Mouse (Mus musculus) hindbrain, embryonic 10.5 days (tissue): ENCODE data around the gene Vasn. TPM values are rescaled to one million over a fixed set of nuclear protein-coding genes. Genes with fewer than 3 reads are reported as not detected.
A peak's percentile ranks its signal among the peaks of the same experiment; 100 is the strongest.

ENCODE experiments used
- DNase-seq: peaks from one replicate; pipeline ENCODE4 v3.0.0-alpha.2; 2017; ENCODE audit warnings: low spot score
- H3K27ac ChIP-seq: fragments of 300-500 bp; sonication (generic); 2 replicates; pipeline ENCODE4 v1.5.1; 2016; ENCODE audit warnings: mild to moderate bottlenecking, moderate library complexity
- H3K27me3 ChIP-seq: fragments of 300-500 bp; sonication (generic); 2 replicates; pipeline ENCODE4 v1.6.1; 2016; ENCODE audit warnings: mild to moderate bottlenecking; ENCODE audit not compliant: poor library complexity, insufficient read depth, severe bottlenecking
- H3K36me3 ChIP-seq: fragments of 300-500 bp; sonication (generic); 2 replicates; pipeline ENCODE4 v1.6.1; 2016; ENCODE audit warnings: mild to moderate bottlenecking, moderate library complexity
- H3K4me1 ChIP-seq: fragments of 300-500 bp; sonication (generic); replicated peaks from 2 replicates; pipeline ENCODE4 v1.6.1; 2016; ENCODE audit warnings: mild to moderate bottlenecking
- H3K4me3 ChIP-seq: fragments of 300-500 bp; sonication (generic); 2 replicates; pipeline ENCODE4 v1.5.1; 2016; ENCODE audit warnings: mild to moderate bottlenecking, moderate library complexity
- H3K9me3 ChIP-seq: fragments of 300-500 bp; sonication (generic); 2 replicates; pipeline ENCODE4 v1.6.1; 2016; ENCODE audit warnings: mild to moderate bottlenecking, moderate library complexity
- WGBS: fragments of 180-500 bp; shearing (Covaris S2); methylation state at CpG from one replicate; pipeline ENCODE4 v1.1.7; 2016; 5-methylcytosine and 5-hydroxymethylcytosine counted together
- polyA plus RNA-seq: library from polyadenylated mRNA; unstranded; fragments of >200 nt; fragmentation: Nextera tagmentation; extraction: Ambion mirVana; gene quantifications from 2 replicates; pipeline ENCODE4 v1.2.1, GENCODE M21; 2016

Vasn gene
- polyA plus RNA-seq, 1 experiment from 2014 or later: 12.6 TPM

GRCm38 (mm10) chr16:4599616-4600015 lies 40.1 kb upstream of the Vasn start:
- peaks cover 2% of the 10 kb centered on the region; the same call in 1 of the 2 replicates for H3K36me3 ChIP-seq
- DNase-seq: no peak
- 81% methylated on average over 3 of the region's 3 CpGs for WGBS
- peaks cover 98% of the 10 kb centered on the region for H3K4me1 ChIP-seq
- no peaks in the 10 kb centered on the region for H3K9me3 ChIP-seq
- H3K27me3 ChIP-seq: no peaks in the 10 kb centered on the region
- H3K27ac ChIP-seq: peak overlapping the region; percentile 99
- H3K4me3 ChIP-seq: peak overlapping the region; percentile 90; the same call in 1 of the 2 replicates

DNA sequence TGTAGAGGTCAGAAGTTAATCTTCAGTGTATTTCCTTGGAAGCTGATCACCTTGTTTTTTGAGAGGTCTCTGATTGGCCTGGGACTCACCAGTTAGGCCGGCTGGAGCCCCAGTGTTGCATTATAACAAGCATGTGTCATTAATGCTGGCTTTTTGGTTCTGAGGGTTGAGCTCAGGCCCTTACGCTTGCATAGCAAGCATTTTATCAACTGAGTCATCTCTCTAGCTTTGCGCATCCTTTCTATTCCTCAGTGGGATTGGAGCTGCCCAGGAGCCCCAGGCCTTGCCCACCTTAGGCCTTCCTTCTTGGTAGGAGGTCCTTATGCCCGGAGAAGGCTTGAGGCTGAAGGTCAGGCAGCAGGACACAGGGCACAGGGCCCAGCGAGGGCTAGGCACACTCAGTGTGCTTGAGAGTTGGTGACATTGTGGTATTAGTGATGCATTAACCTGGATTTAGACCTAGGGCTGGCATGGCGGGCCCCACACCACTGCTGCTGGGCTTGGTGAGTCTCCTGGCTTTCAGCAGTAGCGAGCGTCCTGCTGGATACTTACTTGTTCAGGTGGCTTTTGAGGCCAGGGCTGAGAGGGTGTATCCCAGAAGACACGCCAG lies 38.9 kb upstream of the Vasn start:
- H3K9me3 ChIP-seq: no peaks in the 10 kb centered on the region
- WGBS: 79% methylated on average over 9 of the region's 9 CpGs
- no peaks in the 10 kb centered on the region for H3K27me3 ChIP-seq
- H3K27ac ChIP-seq: peak overlapping the region; percentile 64
- peaks cover 2% of the 10 kb centered on the region; the same call in 1 of the 2 replicates for H3K36me3 ChIP-seq
- no peak for DNase-seq
- H3K4me1 ChIP-seq: peaks cover 100% of the 10 kb centered on the region
- H3K4me3 ChIP-seq: no peak overlapping the region

- WGBS: 8% methylated on average over 3 of the region's 3 CpGs
- peak overlapping the region; percentile 84 for H3K27ac ChIP-seq
Measured at GRCm38 (mm10) chr16:4602189-4602588, 37.6 kb upstream of the Vasn start.

DNA sequence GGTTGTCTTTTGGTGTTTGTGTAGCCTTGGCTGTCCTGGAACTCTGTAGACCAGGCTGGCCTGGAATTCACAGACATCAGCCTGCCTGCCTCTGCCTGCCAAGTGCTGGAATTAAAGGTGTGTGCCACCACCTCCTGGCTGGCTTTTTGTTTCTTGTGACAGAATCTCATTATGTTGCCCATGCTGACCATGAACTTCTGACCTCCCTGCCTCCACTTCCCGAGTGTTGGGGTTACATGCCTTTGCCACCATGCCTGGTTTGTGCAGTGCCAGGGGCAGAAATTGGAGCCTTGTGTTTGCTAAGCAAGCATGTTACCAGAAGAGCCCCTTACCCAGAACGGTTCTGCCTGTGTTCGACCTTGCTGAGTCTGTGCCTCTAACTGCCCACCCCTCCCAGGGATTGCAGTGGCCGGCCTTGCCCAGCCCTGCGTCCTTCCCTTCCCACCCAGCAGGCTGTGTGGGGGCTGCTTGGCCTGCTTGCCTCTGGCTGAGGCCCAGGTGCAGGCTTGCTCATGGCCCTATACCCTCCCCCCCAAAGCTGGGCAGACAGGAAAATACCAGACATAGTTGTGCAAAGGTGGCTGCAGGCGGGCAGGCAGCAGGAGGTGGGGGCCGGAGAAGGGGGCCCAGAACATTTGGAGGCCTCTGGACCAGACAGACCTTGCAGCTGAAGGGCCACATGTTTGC lies 36.8 kb upstream of the Vasn start:
- H3K27me3 ChIP-seq: no peaks in the 10 kb centered on the region
- peaks cover 2% of the 10 kb centered on the region for H3K36me3 ChIP-seq
- H3K9me3 ChIP-seq: no peaks in the 10 kb centered on the region
- H3K27ac ChIP-seq: peak overlapping the region; percentile 84
- H3K4me1 ChIP-seq: peaks cover 99% of the 10 kb centered on the region
- 37% methylated on average over 7 of the region's 7 CpGs for WGBS
- no peak for DNase-seq
- peak overlapping the region; percentile 30 for H3K4me3 ChIP-seq

More at GRCm38 (mm10) chr16:4602189-4602588, 37.6 kb upstream of the Vasn start:
- H3K4me3 ChIP-seq: peak overlapping the region; percentile 30; the same call in 1 of the 2 replicates
- H3K27me3 ChIP-seq: no peaks in the 10 kb centered on the region
- H3K36me3 ChIP-seq: peaks cover 2% of the 10 kb centered on the region; the same call in 1 of the 2 replicates
- peaks cover 100% of the 10 kb centered on the region for H3K4me1 ChIP-seq
- no peak for DNase-seq
- no peaks in the 10 kb centered on the region for H3K9me3 ChIP-seq

- WGBS: 66% methylated on average over 1 of the region's 1 CpGs
Measured at GRCm38 (mm10) chr16:4603453-4603837, 36.3 kb upstream of the Vasn start.

DNA sequence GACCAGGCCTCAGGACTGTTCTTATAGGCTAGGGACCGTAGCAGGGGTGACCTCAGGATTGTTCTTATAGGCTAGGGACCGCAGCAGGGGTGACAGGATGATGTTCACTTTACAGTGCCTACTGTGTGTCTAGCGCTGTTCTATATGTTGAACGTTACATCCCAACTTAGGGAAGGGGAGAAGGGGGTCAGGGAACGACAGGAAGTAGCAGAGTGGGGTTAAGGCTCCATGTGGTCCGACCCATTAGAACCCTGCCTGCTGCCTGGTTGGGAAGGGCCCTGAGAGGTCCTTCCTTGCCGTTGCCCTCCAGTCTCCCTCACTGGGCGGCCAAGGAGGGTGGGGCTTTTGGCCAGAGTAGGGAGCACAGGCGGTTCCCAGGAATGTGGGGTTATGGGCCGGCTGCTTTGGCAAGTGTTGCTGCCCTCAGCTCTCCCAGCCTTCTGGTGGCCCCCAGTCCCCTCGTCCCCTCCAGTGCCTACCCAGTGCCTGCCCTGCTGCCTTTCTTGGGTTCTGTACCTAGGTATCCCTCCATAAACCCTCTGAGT lies 35.4 kb upstream of the Vasn start:
- Histone ChIP-seq H3K27me3 (no peaks in the 10 kb centered on the region), H3K9me3 (no peaks in the 10 kb centered on the region), H3K27ac (peak overlapping the region; percentile 84), H3K4me1 (peaks cover 92% of the 10 kb centered on the region), H3K36me3 (peaks cover 14% of the 10 kb centered on the region), H3K4me3 (no peak overlapping the region)
- WGBS: 70% methylated on average over 11 of the region's 11 CpGs
- DNase-seq: no peak

More at GRCm38 (mm10) chr16:4603453-4603837, 36.3 kb upstream of the Vasn start:
- Histone ChIP-seq H3K27me3 (no peaks in the 10 kb centered on the region), H3K4me3 (peak overlapping the region; percentile 30), H3K36me3 (peaks cover 5% of the 10 kb centered on the region), H3K9me3 (no peaks in the 10 kb centered on the region), H3K27ac (peak overlapping the region; percentile 84), H3K4me1 (peaks cover 99% of the 10 kb centered on the region)
- no peak for DNase-seq

GRCm38 (mm10) chr16:4605514-4606131 lies 34.1 kb upstream of the Vasn start:
- 42% methylated on average over 13 of the region's 13 CpGs for WGBS

GRCm38 (mm10) chr16:4606431-4607084 lies 33.2 kb upstream of the Vasn start:
- Histone ChIP-seq H3K36me3 (peaks cover 32% of the 10 kb centered on the region), H3K9me3 (no peaks in the 10 kb centered on the region), H3K27me3 (no peaks in the 10 kb centered on the region), H3K27ac (peak overlapping the region; percentile 84), H3K4me1 (peaks cover 70% of the 10 kb centered on the region), H3K4me3 (peak overlapping the region; percentile 31; the same call in 1 of the 2 replicates)
- DNase-seq: no peak
- WGBS: 40% methylated on average over 5 of the region's 5 CpGs

More at GRCm38 (mm10) chr16:4605514-4606131, 34.1 kb upstream of the Vasn start:
- peaks cover 24% of the 10 kb centered on the region for H3K36me3 ChIP-seq
- DNase-seq: no peak
- no peaks in the 10 kb centered on the region for H3K9me3 ChIP-seq
- no peaks in the 10 kb centered on the region for H3K27me3 ChIP-seq
- H3K27ac ChIP-seq: peak overlapping the region; percentile 84
- peak overlapping the region; percentile 31 for H3K4me3 ChIP-seq
- peaks cover 79% of the 10 kb centered on the region for H3K4me1 ChIP-seq

- peak; percentile 82 for DNase-seq
- WGBS: 53% methylated on average over 9 of the region's 9 CpGs
- H3K4me3 ChIP-seq: no peak overlapping the region
- peaks cover 55% of the 10 kb centered on the region for H3K4me1 ChIP-seq
- H3K9me3 ChIP-seq: no peaks in the 10 kb centered on the region
- peaks cover 46% of the 10 kb centered on the region for H3K36me3 ChIP-seq
- no peaks in the 10 kb centered on the region for H3K27me3 ChIP-seq
- H3K27ac ChIP-seq: 0 out of 2 replicates have a peak overlapping the region, but pooled peaks have one; percentile 84
Measured at GRCm38 (mm10) chr16:4607818-4608531, 31.8 kb upstream of the Vasn start.

GRCm38 (mm10) chr16:4608532-4609059 lies 31.1 kb upstream of the Vasn start:
- no peak for DNase-seq
- Histone ChIP-seq H3K36me3 (peaks cover 53% of the 10 kb centered on the region), H3K4me1 (peaks cover 49% of the 10 kb centered on the region), H3K9me3 (no peaks in the 10 kb centered on the region), H3K27me3 (no peaks in the 10 kb centered on the region), H3K27ac (no peak overlapping the region), H3K4me3 (no peak overlapping the region)
- WGBS: 90% methylated on average over 19 of the region's 19 CpGs

- H3K9me3 ChIP-seq: no peaks in the 10 kb centered on the region
- H3K27ac ChIP-seq: no peak overlapping the region
- no peak for DNase-seq
- peaks cover 23% of the 10 kb centered on the region for H3K4me1 ChIP-seq
- WGBS: 92% methylated on average over 5 of the region's 5 CpGs
- H3K4me3 ChIP-seq: no peak overlapping the region
- H3K36me3 ChIP-seq: peaks cover 79% of the 10 kb centered on the region
- no peaks in the 10 kb centered on the region for H3K27me3 ChIP-seq
Measured at GRCm38 (mm10) chr16:4611193-4611592, 28.5 kb upstream of the Vasn start.

DNA sequence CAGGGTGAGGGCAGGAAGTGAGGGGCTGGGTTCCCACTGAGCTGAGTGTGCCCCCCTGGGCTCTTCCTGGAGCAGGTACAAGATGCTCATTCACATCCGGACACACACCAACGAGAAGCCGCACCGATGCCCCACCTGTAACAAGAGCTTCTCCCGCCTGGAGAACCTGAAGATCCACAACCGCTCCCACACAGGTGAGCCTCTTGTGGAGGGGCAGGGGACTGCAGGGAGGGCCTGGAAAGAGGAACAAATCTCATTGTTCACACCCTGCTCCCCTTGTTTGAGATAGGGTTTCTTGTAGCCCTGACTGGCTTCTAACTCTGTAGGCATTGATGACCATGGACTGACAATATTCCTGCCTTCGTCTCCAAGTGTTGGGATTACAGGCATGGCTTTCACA lies 28.1 kb upstream of the Vasn start:
- peaks cover 18% of the 10 kb centered on the region for H3K4me1 ChIP-seq
- H3K27ac ChIP-seq: no peak overlapping the region
- H3K36me3 ChIP-seq: peaks cover 82% of the 10 kb centered on the region
- WGBS: 95% methylated on average over 7 of the region's 7 CpGs
- H3K4me3 ChIP-seq: no peak overlapping the region
- H3K9me3 ChIP-seq: no peaks in the 10 kb centered on the region
- no peaks in the 10 kb centered on the region for H3K27me3 ChIP-seq
- DNase-seq: no peak
